Mouse (Mus musculus): Measurements from ENCODE around the gene Tmprss11d.

DNA sequence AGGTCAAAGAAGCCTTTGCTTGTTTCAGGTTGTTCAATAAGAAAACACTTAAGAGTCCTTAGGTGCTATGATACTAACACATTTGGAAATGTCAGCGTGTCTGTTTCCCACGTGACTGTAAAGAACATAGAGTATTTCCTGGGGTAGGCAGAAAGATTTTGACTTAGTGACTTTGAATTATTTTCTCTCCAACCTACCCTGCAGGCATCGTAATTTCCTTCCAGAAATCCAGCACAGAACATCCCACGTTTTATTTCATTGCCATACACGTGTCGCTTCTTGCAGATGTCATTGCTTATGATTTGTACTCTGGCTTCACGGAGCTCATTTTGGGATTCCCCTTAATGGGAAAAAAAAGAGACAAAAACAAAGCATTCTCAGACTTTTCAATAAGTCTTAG is 41.1 kb upstream of the Tmprss11d start:
- no peak for TF ChIP-seq POLR2A (IDR thresholded peaks at IDR 0.05; ENCODE audit: low read depth, low read length)
- no peak for TF ChIP-seq CTCF (IDR thresholded peaks at IDR 0.05; ENCODE audit: extremely low read depth, insufficient read length, insufficient replicate concordance, low read depth, low read length)

Measured in small intestine, adult 2 months (tissue).